Mouse (Mus musculus): Measurements from ENCODE around the gene Pcmt1. TPM values are rescaled to one million over a fixed set of nuclear protein-coding genes. Genes with fewer than 3 reads are reported as not detected.

Gene Pcmt1
- polyA plus RNA-seq, 1 experiment: 84.2 TPM

- no peaks in the 10 kb centered on the region for H3K79me3 ChIP-seq (ENCODE audit: low read depth)
- no peaks in the 10 kb centered on the region for H3K79me2 ChIP-seq (ENCODE audit: control insufficient read depth, insufficient read depth)
- H3K27me3 ChIP-seq (ENCODE audit: control insufficient read depth, insufficient read depth, insufficient read length): no peaks in the 10 kb centered on the region
- H3K36me3 ChIP-seq (ENCODE audit: control insufficient read depth, insufficient read depth): no peaks in the 10 kb centered on the region
- no peak overlapping the region for H3K4me3 ChIP-seq (ENCODE audit: insufficient read depth, poor library complexity, severe bottlenecking)
- H3ac ChIP-seq (ENCODE audit: control insufficient read depth, insufficient read length, low read depth): no peak overlapping the region
- TF ChIP-seq MAX (IDR thresholded peaks at IDR 0.05): no peak
- TF ChIP-seq FOSL1 (IDR thresholded peaks at IDR 0.05; ENCODE audit: insufficient read depth, low read length, poor library complexity, severe bottlenecking): no peak
- TF ChIP-seq USF1 (IDR thresholded peaks at IDR 0.05; ENCODE audit: low read depth): no peak
Measured at GRCm38 (mm10) chr10:7594797-7595196, 86.1 kb downstream of the Pcmt1 start.

- no peak overlapping the region for H3ac ChIP-seq (ENCODE audit: control insufficient read depth, insufficient read length, low read depth)
- no peaks in the 10 kb centered on the region for H3K79me2 ChIP-seq (ENCODE audit: control insufficient read depth, insufficient read depth)
- TF ChIP-seq MYOG (IDR thresholded peaks at IDR 0.05; ENCODE audit: control insufficient read depth, extremely low read depth, insufficient read length) (no peak), FOSL1 (IDR thresholded peaks at IDR 0.05; ENCODE audit: insufficient read depth, low read length, poor library complexity, severe bottlenecking) (no peak), CTCF (IDR thresholded peaks at IDR 0.05; ENCODE audit: control insufficient read depth, insufficient read depth, insufficient read length) (no peak), CEBPB (IDR thresholded peaks at IDR 0.05; ENCODE audit: low read depth) (no peak)
- no peaks in the 10 kb centered on the region for H3K36me3 ChIP-seq (ENCODE audit: control insufficient read depth, insufficient read depth)
- H3K27me3 ChIP-seq (ENCODE audit: control insufficient read depth, insufficient read depth, insufficient read length): no peaks in the 10 kb centered on the region
- H3K79me3 ChIP-seq (ENCODE audit: low read depth): no peaks in the 10 kb centered on the region
- peak overlapping the region; percentile 48 for H3K4me3 ChIP-seq (ENCODE audit: insufficient read depth, poor library complexity, severe bottlenecking)
Measured at GRCm38 (mm10) chr10:7590792-7591191, 90.1 kb downstream of the Pcmt1 start.

GRCm38 (mm10) chr10:7590234-7590689 lies 90.7 kb downstream of the Pcmt1 start:
- H3ac ChIP-seq (ENCODE audit: control insufficient read depth, insufficient read length, low read depth): peak overlapping the region; percentile 86
- TF ChIP-seq CEBPB (IDR thresholded peaks at IDR 0.05; ENCODE audit: low read depth): no peak
- no peaks in the 10 kb centered on the region for H3K36me3 ChIP-seq (ENCODE audit: control insufficient read depth, insufficient read depth)
- H3K27me3 ChIP-seq (ENCODE audit: control insufficient read depth, insufficient read depth, insufficient read length): no peaks in the 10 kb centered on the region
- peak overlapping the region; percentile 48 for H3K4me3 ChIP-seq (ENCODE audit: insufficient read depth, poor library complexity, severe bottlenecking)
- no peaks in the 10 kb centered on the region for H3K79me2 ChIP-seq (ENCODE audit: control insufficient read depth, insufficient read depth)
- H3K79me3 ChIP-seq (ENCODE audit: low read depth): no peaks in the 10 kb centered on the region

- no peaks in the 10 kb centered on the region for H3K36me3 ChIP-seq (ENCODE audit: control insufficient read depth, insufficient read depth)
- peak within 1 kb of the TSS; percentile 48 for H3K4me3 ChIP-seq (ENCODE audit: insufficient read depth, poor library complexity, severe bottlenecking)
- TF ChIP-seq USF1 (IDR thresholded peaks at IDR 0.05; ENCODE audit: low read depth) (no peak), CTCF (IDR thresholded peaks at IDR 0.05; ENCODE audit: control insufficient read depth, insufficient read depth, insufficient read length) (no peak), MAX (IDR thresholded peaks at IDR 0.05) (no peak), CEBPB (IDR thresholded peaks at IDR 0.05; ENCODE audit: low read depth) (no peak), FOSL1 (IDR thresholded peaks at IDR 0.05; ENCODE audit: insufficient read depth, low read length, poor library complexity, severe bottlenecking) (no peak), MYOD1 (IDR thresholded peaks at IDR 0.05; ENCODE audit: control insufficient read depth, insufficient read length, low read depth) (no peak), MYOG (IDR thresholded peaks at IDR 0.05; ENCODE audit: control insufficient read depth, extremely low read depth, insufficient read length) (no peak)
- no peaks in the 10 kb centered on the region for H3K27me3 ChIP-seq (ENCODE audit: control insufficient read depth, insufficient read depth, insufficient read length)
- peak within 1 kb of the TSS; percentile 86 for H3ac ChIP-seq (ENCODE audit: control insufficient read depth, insufficient read length, low read depth)
- H3K79me2 ChIP-seq (ENCODE audit: control insufficient read depth, insufficient read depth): no peaks in the 10 kb centered on the region
- no peaks in the 10 kb centered on the region for H3K79me3 ChIP-seq (ENCODE audit: low read depth)
Measured at GRCm38 (mm10) chr10:7589592-7590233, 91.2 kb downstream of the Pcmt1 start, which contains the start of gene Lrp11. Lrp11 (plus strand) TSS chr10:7589800.

GRCm38 (mm10) chr10:7586771-7587170 lies 94.2 kb downstream of the Pcmt1 start:
- TF ChIP-seq USF1 (IDR thresholded peaks at IDR 0.05; ENCODE audit: low read depth): no peak
- no peak for TF ChIP-seq CEBPB (IDR thresholded peaks at IDR 0.05; ENCODE audit: low read depth)
- no peak for TF ChIP-seq MYOD1 (IDR thresholded peaks at IDR 0.05; ENCODE audit: control insufficient read depth, insufficient read length, low read depth)
- no peak for TF ChIP-seq MYOG (IDR thresholded peaks at IDR 0.05; ENCODE audit: control insufficient read depth, extremely low read depth, insufficient read length)
- TF ChIP-seq FOSL1 (IDR thresholded peaks at IDR 0.05; ENCODE audit: insufficient read depth, low read length, poor library complexity, severe bottlenecking): no peak
- TF ChIP-seq CTCF (IDR thresholded peaks at IDR 0.05; ENCODE audit: control insufficient read depth, insufficient read depth, insufficient read length): no peak
- TF ChIP-seq MAX (IDR thresholded peaks at IDR 0.05): no peak
- H3K36me3 ChIP-seq (ENCODE audit: control insufficient read depth, insufficient read depth): no peaks in the 10 kb centered on the region
- no peaks in the 10 kb centered on the region for H3K79me2 ChIP-seq (ENCODE audit: control insufficient read depth, insufficient read depth)
- H3K4me3 ChIP-seq (ENCODE audit: insufficient read depth, poor library complexity, severe bottlenecking): no peak overlapping the region
- no peaks in the 10 kb centered on the region for H3K79me3 ChIP-seq (ENCODE audit: low read depth)
- H3ac ChIP-seq (ENCODE audit: control insufficient read depth, insufficient read length, low read depth): no peak overlapping the region
- H3K27me3 ChIP-seq (ENCODE audit: control insufficient read depth, insufficient read depth, insufficient read length): peaks cover 8% of the 10 kb centered on the region

GRCm38 (mm10) chr10:7582891-7583557 lies 97.9 kb downstream of the Pcmt1 start:
- no peak overlapping the region for H3K4me3 ChIP-seq (ENCODE audit: insufficient read depth, poor library complexity, severe bottlenecking)
- no peaks in the 10 kb centered on the region for H3K36me3 ChIP-seq (ENCODE audit: control insufficient read depth, insufficient read depth)
- TF ChIP-seq CTCF (IDR thresholded peaks at IDR 0.05; ENCODE audit: control insufficient read depth, insufficient read depth, insufficient read length): no peak
- TF ChIP-seq USF1 (IDR thresholded peaks at IDR 0.05; ENCODE audit: low read depth): peak; percentile 67
- no peak overlapping the region for H3ac ChIP-seq (ENCODE audit: control insufficient read depth, insufficient read length, low read depth)
- no peaks in the 10 kb centered on the region for H3K79me2 ChIP-seq (ENCODE audit: control insufficient read depth, insufficient read depth)
- H3K27me3 ChIP-seq (ENCODE audit: control insufficient read depth, insufficient read depth, insufficient read length): peaks cover 13% of the 10 kb centered on the region
- no peaks in the 10 kb centered on the region for H3K79me3 ChIP-seq (ENCODE audit: low read depth)

Measured in C2C12 (cell line).